Mouse (Mus musculus) kidney, embryonic 16.5 days (tissue): ENCODE results near the gene Col26a1. TPM values are rescaled to one million over a fixed set of nuclear protein-coding genes. Genes with fewer than 3 reads are reported as not detected.
"Not testable (repeated sequence)": the region's sequence is repeated elsewhere in the genome, so short reads cannot be mapped to it uniquely, and the experiment has no call there.

Experiments used
- ATAC-seq: fragments of 200-750 bp; cut with Nextera tagmentation; 2 replicates; pipeline ENCODE4 v1.8.0; 2017; ENCODE audit warnings: moderate TSS enrichment; ENCODE audit not compliant: low FRiP score, low TSS enrichment
- H3K27ac ChIP-seq: fragments of 300-500 bp; sonication (generic); 2 replicates; pipeline ENCODE4 v1.5.1; 2014; ENCODE audit warnings: low read length
- H3K27me3 ChIP-seq: fragments of 300-500 bp; sonication (generic); 2 replicates; pipeline ENCODE4 v1.6.1; 2014; ENCODE audit warnings: low read length, control low read depth, mixed read lengths; ENCODE audit not compliant: insufficient read depth
- H3K36me3 ChIP-seq: fragments of 300-500 bp; sonication (generic); 2 replicates; pipeline ENCODE4 v1.6.1; 2014; ENCODE audit warnings: low read length, control low read depth, mixed read lengths; ENCODE audit not compliant: insufficient read depth
- H3K4me1 ChIP-seq: fragments of 300-500 bp; sonication (generic); 2 replicates; pipeline ENCODE4 v1.6.1; 2014; ENCODE audit warnings: low read length, control low read depth, mixed read lengths; ENCODE audit not compliant: insufficient read depth
- H3K4me2 ChIP-seq: fragments of 300-500 bp; sonication (generic); replicated peaks from 2 replicates; pipeline ENCODE4 v1.6.1; 2014; ENCODE audit warnings: low read depth, low read length
- H3K4me3 ChIP-seq: fragments of 300-500 bp; sonication (generic); 2 replicates; pipeline ENCODE4 v1.5.1; 2014; ENCODE audit warnings: mild to moderate bottlenecking, low read length
- H3K9ac ChIP-seq: fragments of 300-500 bp; sonication (generic); replicated peaks from 2 replicates; pipeline ENCODE4 v1.6.1; 2014; ENCODE audit warnings: low read length
- H3K9me3 ChIP-seq: fragments of 300-500 bp; sonication (generic); 2 replicates; pipeline ENCODE4 v1.6.1; 2016; ENCODE audit warnings: low read length, control low read depth
- WGBS: fragments of 180-500 bp; shearing (Covaris S2); extraction: QIAGEN DNeasy Blood & Tissue Kit; methylation state at CpG from one replicate; pipeline ENCODE4 v1.1.7; 2014; 5-methylcytosine and 5-hydroxymethylcytosine counted together
- polyA plus RNA-seq: library from polyadenylated mRNA; unstranded; fragments of >200 nt; fragmentation: Nextera tagmentation; extraction: Ambion mirVana; gene quantifications from 2 replicates; pipeline ENCODE4 v1.2.1, GENCODE M21; 2015

Col26a1 gene
- polyA plus RNA-seq, 1 experiment from 2014 or later, result 48.1 TPM

- no peaks in the 10 kb centered on the region for H3K36me3 ChIP-seq
- no peak overlapping the region for H3K4me3 ChIP-seq
- no peaks in the 10 kb centered on the region for H3K4me1 ChIP-seq
- 52% methylated on average over 6 of the region's 6 CpGs for WGBS
- ATAC-seq, result no peak
- no peak overlapping the region for H3K4me2 ChIP-seq
- no peak overlapping the region for H3K27ac ChIP-seq
- no peaks in the 10 kb centered on the region for H3K27me3 ChIP-seq
- no peak overlapping the region for H3K9ac ChIP-seq
- no peaks in the 10 kb centered on the region for H3K9me3 ChIP-seq
These were observed 144.1 kb downstream of the Col26a1 start for GRCm38 (mm10) chr5:136738918-136739317.

GRCm38 (mm10) chr5:136726271-136726670, 156.7 kb downstream of the Col26a1 start:
- not testable (repeated sequence) for H3K4me2 ChIP-seq, H3K9ac ChIP-seq, H3K27me3 ChIP-seq, H3K4me3 ChIP-seq, H3K4me1 ChIP-seq, H3K9me3 ChIP-seq, H3K36me3 ChIP-seq, H3K27ac ChIP-seq, ATAC-seq
- 93% methylated on average over 4 of the region's 5 CpGs for WGBS

GRCm38 (mm10) chr5:136721596-136721995, 161.4 kb downstream of the Col26a1 start:
- Histone ChIP-seq H3K4me3 (no peak overlapping the region), H3K36me3 (no peaks in the 10 kb centered on the region), H3K27me3 (no peaks in the 10 kb centered on the region), H3K9me3 (no peaks in the 10 kb centered on the region), H3K9ac (no peak overlapping the region), H3K4me1 (peaks cover 11% of the 10 kb centered on the region), H3K27ac (no peak overlapping the region), H3K4me2 (no peak overlapping the region)
- WGBS, result 77% methylated on average over 5 of the region's 5 CpGs
- no peak for ATAC-seq

GRCm38 (mm10) chr5:136718656-136719055, 164.4 kb downstream of the Col26a1 start:
- Histone ChIP-seq H3K4me1 (peaks cover 11% of the 10 kb centered on the region), H3K4me3 (no peak overlapping the region), H3K9ac (no peak overlapping the region), H3K36me3 (no peaks in the 10 kb centered on the region), H3K9me3 (no peaks in the 10 kb centered on the region), H3K27ac (no peak overlapping the region), H3K4me2 (no peak overlapping the region), H3K27me3 (no peaks in the 10 kb centered on the region)
- no peak for ATAC-seq
- 40% methylated on average over 8 of the region's 8 CpGs for WGBS

- Histone ChIP-seq H3K9ac (no peak overlapping the region), H3K27me3 (no peaks in the 10 kb centered on the region), H3K4me1 (peaks cover 11% of the 10 kb centered on the region), H3K4me3 (no peak overlapping the region), H3K4me2 (no peak overlapping the region), H3K27ac (peak overlapping the region; percentile 86), H3K9me3 (no peaks in the 10 kb centered on the region), H3K36me3 (no peaks in the 10 kb centered on the region)
- 23% methylated on average over 2 of the region's 2 CpGs for WGBS
- peak; percentile 87; the same call in 1 of the 2 replicates for ATAC-seq
These were observed 165.5 kb downstream of the Col26a1 start for GRCm38 (mm10) chr5:136717573-136717854.

GRCm38 (mm10) chr5:136716696-136717572, 166.1 kb downstream of the Col26a1 start:
- 23% methylated on average over 10 of the region's 10 CpGs for WGBS
- Histone ChIP-seq H3K4me3 (no peak overlapping the region), H3K9ac (no peak overlapping the region), H3K4me1 (peaks cover 11% of the 10 kb centered on the region), H3K9me3 (no peaks in the 10 kb centered on the region), H3K36me3 (no peaks in the 10 kb centered on the region), H3K4me2 (no peak overlapping the region), H3K27ac (peak overlapping the region; percentile 86), H3K27me3 (no peaks in the 10 kb centered on the region)
- peak; percentile 81 for ATAC-seq

- Histone ChIP-seq H3K9me3 (no peaks in the 10 kb centered on the region), H3K9ac (no peak overlapping the region), H3K27me3 (no peaks in the 10 kb centered on the region), H3K4me2 (peak overlapping the region; percentile 39), H3K4me1 (peaks cover 11% of the 10 kb centered on the region), H3K36me3 (no peaks in the 10 kb centered on the region), H3K4me3 (peak overlapping the region; percentile 14), H3K27ac (no peak overlapping the region)
- no peak for ATAC-seq
- 33% methylated on average over 11 of the region's 11 CpGs for WGBS
These were observed 168.1 kb downstream of the Col26a1 start for GRCm38 (mm10) chr5:136714879-136715278.

- Histone ChIP-seq H3K9me3 (no peaks in the 10 kb centered on the region), H3K4me2 (peak overlapping the region; percentile 39), H3K4me3 (peak overlapping the region; percentile 14), H3K27me3 (no peaks in the 10 kb centered on the region), H3K36me3 (no peaks in the 10 kb centered on the region), H3K9ac (no peak overlapping the region), H3K27ac (no peak overlapping the region), H3K4me1 (peaks cover 11% of the 10 kb centered on the region)
- ATAC-seq, result no peak
- WGBS, result 29% methylated on average over 32 of the region's 32 CpGs
These were observed 168.7 kb downstream of the Col26a1 start for GRCm38 (mm10) chr5:136714232-136714875.

- H3K4me1 ChIP-seq, result no peaks in the 10 kb centered on the region
- no peak overlapping the region for H3K9ac ChIP-seq
- WGBS, result 49% methylated on average over 4 of the region's 4 CpGs
- ATAC-seq, result no peak
- H3K27me3 ChIP-seq, result no peaks in the 10 kb centered on the region
- no peaks in the 10 kb centered on the region for H3K9me3 ChIP-seq
- no peak overlapping the region for H3K4me3 ChIP-seq
- H3K36me3 ChIP-seq, result no peaks in the 10 kb centered on the region
- no peak overlapping the region for H3K27ac ChIP-seq
- H3K4me2 ChIP-seq, result no peak overlapping the region
These were observed 172.3 kb downstream of the Col26a1 start for GRCm38 (mm10) chr5:136710742-136711141.

GRCm38 (mm10) chr5:136708116-136708515, 174.9 kb downstream of the Col26a1 start:
- H3K36me3 ChIP-seq, result no peaks in the 10 kb centered on the region
- H3K9ac ChIP-seq, result no peak overlapping the region
- H3K27me3 ChIP-seq, result no peaks in the 10 kb centered on the region
- peaks cover 3% of the 10 kb centered on the region for H3K9me3 ChIP-seq
- 81% methylated on average over 12 of the region's 12 CpGs for WGBS
- no peaks in the 10 kb centered on the region for H3K4me1 ChIP-seq
- ATAC-seq, result no peak
- H3K4me2 ChIP-seq, result no peak overlapping the region
- no peak overlapping the region for H3K27ac ChIP-seq
- no peak overlapping the region for H3K4me3 ChIP-seq
